Mouse (Mus musculus) lung, postnatal 0 days (tissue): ENCODE data around the gene Dgki. TPM values are rescaled to one million over a fixed set of nuclear protein-coding genes. Genes with fewer than 3 reads are reported as not detected.

Experiments used
- ATAC-seq: fragments of 200-750 bp; cut with Nextera tagmentation; 2 replicates; pipeline ENCODE4 v1.8.0; 2017; ENCODE audit warnings: moderate library complexity
- DNase-seq: peaks from one replicate; pipeline ENCODE4 v3.0.0-alpha.2; 2016; ENCODE audit warnings: low spot score
- H3K27ac ChIP-seq: fragments of 300-500 bp; sonication (generic); 2 replicates; pipeline ENCODE4 v1.5.1; 2014; ENCODE audit warnings: antibody characterized with exemption, mild to moderate bottlenecking, low read length, mixed read lengths
- H3K27me3 ChIP-seq: fragments of 300-500 bp; sonication (generic); replicated peaks from 2 replicates; pipeline ENCODE4 v1.6.1; 2014; ENCODE audit warnings: low read length, mixed read lengths; ENCODE audit not compliant: insufficient read depth
- H3K36me3 ChIP-seq: fragments of 300-500 bp; sonication (generic); 2 replicates; pipeline ENCODE4 v1.6.1; 2014; ENCODE audit warnings: low read length, mixed read lengths; ENCODE audit not compliant: insufficient read depth
- H3K4me1 ChIP-seq: fragments of 300-500 bp; sonication (generic); 2 replicates; pipeline ENCODE4 v1.6.1; 2014; ENCODE audit warnings: antibody characterized with exemption, low read depth, low read length, mixed read lengths; ENCODE audit not compliant: insufficient read depth
- H3K4me2 ChIP-seq: fragments of 300-500 bp; sonication (generic); replicated peaks from 2 replicates; pipeline ENCODE4 v1.6.1; 2014; ENCODE audit warnings: low read depth, mild to moderate bottlenecking, low read length, moderate library complexity, mixed read lengths
- H3K4me3 ChIP-seq: fragments of 300-500 bp; sonication (generic); 2 replicates; pipeline ENCODE4 v1.5.1; 2014; ENCODE audit warnings: low read depth, low read length
- H3K9ac ChIP-seq: fragments of 300-500 bp; sonication (generic); replicated peaks from 2 replicates; pipeline ENCODE4 v1.6.1; 2014; ENCODE audit warnings: low read depth, mild to moderate bottlenecking
- H3K9me3 ChIP-seq: fragments of 300-500 bp; sonication (generic); 2 replicates; pipeline ENCODE4 v1.6.1; 2016; ENCODE audit warnings: low read length, mixed read lengths
- CTCF ChIP-seq: IDR thresholded peaks from 2 replicates; pipeline ENCODE4 v1.5.1; 2016; ENCODE audit warnings: antibody characterized with exemption, mild to moderate bottlenecking
- EP300 ChIP-seq: IDR thresholded peaks from 2 replicates; pipeline ENCODE4 v1.6.1; 2016; ENCODE audit warnings: antibody characterized with exemption, mild to moderate bottlenecking, control low read depth
- WGBS: fragments of 180-500 bp; shearing (Covaris S2); extraction: QIAGEN DNeasy Blood & Tissue Kit; methylation state at CpG from one replicate; pipeline ENCODE4 v1.1.7; 2014; 5-methylcytosine and 5-hydroxymethylcytosine counted together
- polyA plus RNA-seq: library from polyadenylated mRNA; unstranded; fragments of >200 nt; fragmentation: Nextera tagmentation; extraction: Ambion mirVana; gene quantifications from 2 replicates; pipeline ENCODE4 v1.2.1, GENCODE M21; 2015

The Dgki gene
- polyA plus RNA-seq, 1 experiment from 2014 or later = 0.45 TPM

DNA sequence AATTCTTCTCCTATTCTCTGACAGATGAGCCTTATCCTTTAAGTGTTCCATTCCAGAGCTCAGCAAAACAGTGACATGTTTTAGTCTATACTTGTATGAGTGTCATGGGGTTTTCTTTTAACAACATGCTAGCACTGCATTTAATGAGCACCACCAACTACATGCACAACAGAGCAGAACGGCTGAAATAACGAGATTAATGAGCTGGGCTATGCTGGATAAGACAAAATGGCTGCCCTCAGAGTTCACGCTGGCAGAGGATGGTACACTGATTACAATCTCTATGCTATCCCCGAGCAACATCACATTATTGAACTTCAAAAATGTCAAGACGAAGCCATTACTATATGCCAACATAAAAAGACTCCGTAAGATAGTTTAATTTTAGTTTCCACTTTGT lies 264.3 kb downstream of the Dgki start:
- Histone ChIP-seq H3K4me3 (no peak overlapping the region), H3K4me2 (no peak overlapping the region), H3K9ac (no peak overlapping the region), H3K27me3 (no peaks in the 10 kb centered on the region), H3K9me3 (no peaks in the 10 kb centered on the region), H3K36me3 (no peaks in the 10 kb centered on the region), H3K4me1 (no peaks in the 10 kb centered on the region), H3K27ac (no peak overlapping the region)
- TF ChIP-seq EP300 (no peak), CTCF (no peak)
- ATAC-seq (no peak), DNase-seq (no peak)
- WGBS = 89% methylated on average over 6 of the region's 6 CpGs

DNA sequence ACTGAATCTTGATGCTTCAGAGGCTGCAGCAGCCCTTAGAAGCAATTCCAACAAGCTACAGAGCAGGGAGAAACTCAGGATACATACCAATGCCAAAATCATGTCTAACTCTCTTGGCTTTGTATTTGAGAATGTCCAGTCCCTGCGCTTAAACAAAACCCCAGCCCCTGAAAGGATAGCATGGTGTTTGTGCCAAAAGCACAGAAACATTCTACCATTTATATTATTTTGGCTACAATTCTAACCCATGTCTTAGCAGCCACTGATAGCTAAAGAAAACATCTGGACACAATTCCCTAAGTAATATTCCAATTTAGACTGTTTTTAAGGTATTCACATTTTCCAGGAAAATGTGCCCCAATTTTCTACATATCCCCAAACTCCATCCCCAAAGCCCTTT lies 269.0 kb downstream of the Dgki start:
- ATAC-seq = peak; percentile 16; the same call in 1 of the 2 replicates

DNA sequence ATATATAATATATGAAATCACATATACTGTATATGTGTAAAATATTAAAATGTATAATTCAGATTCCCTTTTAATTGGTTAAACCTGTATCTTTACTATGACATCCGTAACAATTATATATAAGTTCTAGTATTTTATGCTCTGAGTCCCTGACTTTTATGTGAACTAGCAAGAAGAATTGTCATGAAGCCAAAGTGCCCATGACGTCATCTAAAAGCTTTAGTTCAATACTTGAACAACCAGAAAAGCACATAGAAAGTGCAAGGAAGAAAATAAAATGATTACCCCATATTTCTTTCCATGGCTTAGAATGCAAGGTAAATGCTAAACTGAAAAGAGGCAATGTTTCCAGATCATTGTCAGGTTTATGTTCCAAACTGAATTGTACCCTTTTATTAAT lies 269.6 kb downstream of the Dgki start:
- ATAC-seq (no peak), DNase-seq (no peak)
- Histone ChIP-seq H3K27ac (no peak overlapping the region), H3K9me3 (no peaks in the 10 kb centered on the region), H3K36me3 (no peaks in the 10 kb centered on the region), H3K27me3 (no peaks in the 10 kb centered on the region), H3K4me2 (no peak overlapping the region), H3K4me3 (no peak overlapping the region), H3K4me1 (no peaks in the 10 kb centered on the region), H3K9ac (no peak overlapping the region)
- TF ChIP-seq EP300 (no peak), CTCF (no peak)
- 69% methylated on average over 2 of the region's 2 CpGs for WGBS

More for the DNA sequence above, 269.0 kb downstream of the Dgki start:
- H3K4me3 ChIP-seq = no peak overlapping the region
- no peaks in the 10 kb centered on the region for H3K4me1 ChIP-seq
- no peak overlapping the region for H3K4me2 ChIP-seq
- H3K9ac ChIP-seq = no peak overlapping the region
- H3K27me3 ChIP-seq = no peaks in the 10 kb centered on the region
- no peak for TF ChIP-seq CTCF
- TF ChIP-seq EP300 = 0 out of 2 replicates have a peak, but pooled peaks have one; percentile 13
- DNase-seq = peak; percentile 57
- H3K9me3 ChIP-seq = no peaks in the 10 kb centered on the region
- no peaks in the 10 kb centered on the region for H3K36me3 ChIP-seq
- 57% methylated on average over 1 of the region's 1 CpGs for WGBS
- H3K27ac ChIP-seq = no peak overlapping the region

DNA sequence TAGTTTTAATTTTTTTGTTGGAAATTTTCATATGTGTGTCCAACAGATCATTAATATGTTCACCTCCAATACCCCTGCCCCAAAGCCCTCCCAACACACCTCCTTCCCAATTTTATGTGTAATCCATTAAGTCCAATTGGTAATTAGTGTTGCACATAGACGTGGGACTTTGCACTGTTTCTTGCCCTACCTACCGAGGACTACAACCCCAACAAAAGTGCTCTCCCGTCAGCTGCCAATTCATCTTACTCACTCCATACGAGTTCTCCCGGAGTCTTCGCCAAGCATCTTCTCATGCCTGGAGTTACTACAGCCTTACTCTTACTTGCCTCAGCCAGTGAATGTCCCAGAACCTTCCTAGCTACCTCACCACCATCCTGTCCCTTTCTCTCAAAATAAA lies 271.1 kb downstream of the Dgki start:
- H3K9ac ChIP-seq = no peak overlapping the region
- H3K36me3 ChIP-seq = no peaks in the 10 kb centered on the region
- no peak overlapping the region for H3K27ac ChIP-seq
- WGBS = 90% methylated on average over 6 of the region's 6 CpGs
- no peak for TF ChIP-seq CTCF
- no peak for TF ChIP-seq EP300
- no peak overlapping the region for H3K4me3 ChIP-seq
- H3K27me3 ChIP-seq = no peaks in the 10 kb centered on the region
- no peak overlapping the region for H3K4me2 ChIP-seq
- no peaks in the 10 kb centered on the region for H3K9me3 ChIP-seq
- no peaks in the 10 kb centered on the region for H3K4me1 ChIP-seq
- DNase-seq (no peak), ATAC-seq (no peak)

DNA sequence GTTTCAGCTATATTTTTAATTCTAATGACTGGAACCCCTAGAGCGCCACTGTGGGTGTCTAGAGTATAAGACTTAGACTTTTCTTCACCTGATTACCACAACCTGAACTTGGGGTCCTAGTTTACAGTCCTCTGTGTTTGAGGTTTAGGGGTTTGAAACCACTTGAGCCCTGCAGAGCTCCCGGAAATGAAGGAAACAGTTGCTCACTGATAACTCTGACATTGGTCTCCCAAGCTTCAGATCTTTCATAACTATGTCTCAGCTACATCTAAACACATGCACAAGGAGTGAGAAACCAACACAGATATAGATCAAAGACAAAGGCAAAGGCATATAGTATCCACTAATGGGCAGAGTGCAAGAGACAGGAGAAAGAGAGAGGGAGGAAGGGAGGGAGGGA lies 271.7 kb downstream of the Dgki start:
- Histone ChIP-seq H3K36me3 (no peaks in the 10 kb centered on the region), H3K4me2 (no peak overlapping the region), H3K27ac (no peak overlapping the region), H3K9ac (no peak overlapping the region), H3K4me1 (no peaks in the 10 kb centered on the region), H3K27me3 (no peaks in the 10 kb centered on the region), H3K9me3 (no peaks in the 10 kb centered on the region), H3K4me3 (no peak overlapping the region)
- 92% methylated on average over 2 of the region's 2 CpGs for WGBS
- ATAC-seq = no peak
- TF ChIP-seq CTCF = no peak
- no peak for TF ChIP-seq EP300
- DNase-seq = no peak

DNA sequence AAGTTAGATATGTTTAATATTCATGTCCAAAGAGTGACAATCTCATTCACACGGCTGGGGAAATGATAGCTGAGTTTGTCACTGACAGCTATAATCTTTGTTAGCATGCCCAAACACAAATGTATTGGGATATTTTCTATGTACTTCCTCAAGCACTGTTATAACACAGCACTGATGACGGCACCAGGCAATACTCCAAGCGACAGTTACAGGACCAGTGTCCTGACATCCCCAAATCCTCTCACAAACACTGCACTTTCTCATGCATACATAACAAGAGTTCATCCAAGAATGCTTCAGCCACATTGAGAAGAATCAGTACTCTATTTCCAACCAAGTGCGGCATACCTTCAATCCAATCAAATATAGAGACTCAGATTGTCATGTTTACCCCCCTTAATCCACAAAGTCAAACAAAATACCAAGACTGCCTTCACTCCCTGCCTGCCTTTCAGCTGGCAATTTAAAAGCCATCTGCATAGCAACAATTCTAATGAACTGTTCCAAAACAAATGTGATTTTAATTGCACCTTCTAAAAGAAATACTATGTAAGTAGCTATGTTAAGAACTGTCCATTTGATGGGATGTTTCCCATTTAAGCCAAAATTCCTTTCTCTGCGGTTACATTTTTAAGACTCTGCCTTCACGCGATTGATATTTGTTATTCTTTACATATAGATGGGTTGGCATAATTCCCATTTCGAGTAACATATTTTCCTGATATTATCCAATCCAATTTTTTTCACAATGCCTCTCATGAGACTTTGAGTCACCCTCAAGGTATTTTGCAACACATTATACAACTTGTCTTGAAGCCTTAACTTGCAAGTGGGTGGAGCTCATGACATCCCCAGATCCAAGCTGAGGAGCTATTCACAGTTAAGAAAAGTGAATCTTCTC lies 273.4 kb downstream of the Dgki start:
- Histone ChIP-seq H3K9ac (no peak overlapping the region), H3K4me3 (no peak overlapping the region), H3K4me2 (no peak overlapping the region), H3K27me3 (no peaks in the 10 kb centered on the region), H3K36me3 (no peaks in the 10 kb centered on the region), H3K27ac (no peak overlapping the region), H3K9me3 (no peaks in the 10 kb centered on the region), H3K4me1 (no peaks in the 10 kb centered on the region)
- ATAC-seq (peak; percentile 66), DNase-seq (peak; percentile 78)
- TF ChIP-seq EP300 (peak; percentile 46; the same call in 1 of the 2 replicates), CTCF (no peak)
- WGBS = 56% methylated on average over 8 of the region's 8 CpGs
